Mouse (Mus musculus) liver, adult (tissue): ENCODE data around the gene Lbh.

Source experiments
- GATA4 ChIP-seq: IDR thresholded peaks from 2 replicates; pipeline ENCODE4 v1.6.1; 2014; ENCODE audit warnings: mild to moderate bottlenecking, low read length; ENCODE audit not compliant: insufficient replicate concordance

Gene Lbh

DNA sequence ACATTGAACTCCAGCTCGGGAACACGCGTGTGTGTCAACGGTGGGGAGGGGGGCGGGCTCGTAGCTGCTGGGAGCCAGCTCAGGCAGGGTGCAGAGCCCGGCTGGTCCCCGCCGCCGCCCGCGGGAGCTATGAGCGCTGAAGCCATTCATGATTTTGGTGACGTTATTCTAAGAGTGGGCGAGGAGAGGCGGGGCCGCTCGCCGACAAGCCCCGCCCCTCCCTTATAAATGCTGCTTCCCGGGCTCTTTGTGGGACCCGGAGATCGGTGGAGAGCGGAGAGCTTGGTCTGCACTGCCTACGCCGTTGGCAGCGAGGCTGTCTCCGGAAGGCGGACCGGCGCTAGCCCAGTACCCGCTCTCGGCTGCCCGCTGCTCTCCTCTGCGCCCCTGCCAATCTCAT, at the start of gene Lbh:
Gene Lbh, plus strand, starts transcription at position 253 of the 400 bp plus-strand sequence.
- no peak for TF ChIP-seq GATA4

GRCm38 (mm10) chr17:72878979-72879378, 39.1 kb upstream of the Lbh start:
- TF ChIP-seq GATA4: no peak

- no peak for TF ChIP-seq GATA4
Observed at GRCm38 (mm10) chr17:72880156-72880555, 37.9 kb upstream of the Lbh start.

DNA sequence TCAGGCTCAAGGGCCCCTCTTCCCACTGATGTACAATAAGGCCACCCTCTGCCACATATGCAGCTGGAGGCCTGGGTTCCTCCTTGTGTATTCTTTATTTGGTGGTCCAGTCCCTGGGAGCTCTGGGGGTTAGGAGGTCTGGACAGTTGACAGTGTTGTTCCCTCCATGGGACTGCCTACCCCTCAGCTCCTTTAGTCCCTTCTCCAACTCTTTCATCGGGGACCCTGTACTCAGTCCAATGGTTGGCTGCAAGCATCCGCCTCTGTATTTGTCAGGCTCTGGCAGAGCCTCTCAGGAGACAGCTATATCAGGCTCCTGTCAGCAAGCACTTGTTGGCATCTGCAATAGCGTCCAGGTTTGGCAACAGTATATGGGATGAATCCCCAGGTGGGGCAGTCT, 37.1 kb upstream of the Lbh start:
- TF ChIP-seq GATA4: no peak

DNA sequence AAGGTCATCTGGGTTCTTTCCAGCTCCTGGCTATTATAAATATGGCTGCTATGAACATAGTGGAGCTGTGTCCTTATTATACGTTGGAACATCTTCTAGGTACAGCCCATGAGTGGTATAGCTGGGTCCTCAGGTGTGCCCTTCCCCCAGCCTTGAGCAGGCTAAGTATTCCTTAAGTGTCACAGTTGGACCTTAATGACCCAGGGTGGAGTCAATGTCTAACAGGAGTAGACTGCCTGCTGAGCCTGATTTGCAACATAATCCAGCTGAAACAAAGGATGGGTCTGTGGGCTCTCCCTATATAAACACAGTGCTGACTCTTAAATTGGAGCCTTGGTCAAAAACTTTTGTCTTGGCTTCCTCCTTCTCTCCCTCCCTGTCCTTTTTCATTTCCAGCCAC, 36.3 kb upstream of the Lbh start:
- no peak for TF ChIP-seq GATA4

- no peak for TF ChIP-seq GATA4
Observed at GRCm38 (mm10) chr17:72889556-72890397, 28.3 kb upstream of the Lbh start.

- no peak for TF ChIP-seq GATA4
Observed at GRCm38 (mm10) chr17:72890398-72890898, 27.7 kb upstream of the Lbh start.

DNA sequence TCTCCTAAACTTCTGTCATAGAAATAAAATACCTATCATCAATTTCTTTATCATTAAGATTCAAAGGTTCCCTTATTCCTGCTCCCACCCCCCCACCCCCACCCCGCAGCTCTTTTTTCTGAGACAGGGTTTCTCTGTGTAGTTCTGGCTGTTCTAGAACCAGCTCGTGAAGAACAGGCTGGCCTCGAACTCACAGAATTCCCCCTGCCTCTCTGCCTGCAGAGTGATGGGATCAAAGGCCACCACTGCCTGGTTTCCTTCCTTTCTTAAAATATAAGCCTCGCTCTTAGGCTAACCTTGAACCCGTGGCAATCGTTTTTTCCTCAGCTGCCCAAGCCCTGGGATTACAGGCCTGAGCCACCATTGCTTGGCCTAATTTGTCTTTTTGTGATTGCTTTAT, 26.5 kb upstream of the Lbh start:
- no peak for TF ChIP-seq GATA4

GRCm38 (mm10) chr17:72895506-72895905, 22.6 kb upstream of the Lbh start:
- no peak for TF ChIP-seq GATA4

- no peak for TF ChIP-seq GATA4
Observed at GRCm38 (mm10) chr17:72897076-72897475, 21.0 kb upstream of the Lbh start.

DNA sequence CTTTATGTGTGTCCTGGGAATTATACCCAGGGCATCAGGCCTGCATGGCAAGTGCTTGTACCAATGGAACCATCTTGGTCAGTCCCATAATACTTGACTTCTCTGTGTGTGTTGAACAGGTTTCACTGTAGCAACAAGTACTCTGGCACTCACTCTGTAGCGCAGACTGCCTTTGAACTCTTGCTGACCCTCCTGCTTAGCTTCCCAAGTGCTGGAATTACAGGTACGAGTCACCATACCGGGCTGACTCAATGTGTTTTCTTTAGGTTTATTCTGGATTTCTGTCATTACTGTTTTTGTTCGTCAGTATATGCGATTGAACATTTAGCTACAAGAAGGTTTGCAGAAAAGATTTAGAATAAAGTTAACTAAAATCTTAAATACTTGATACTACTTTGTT, 20.1 kb upstream of the Lbh start:
- TF ChIP-seq GATA4: no peak

- TF ChIP-seq GATA4: no peak
Observed at GRCm38 (mm10) chr17:72898775-72899174, 19.3 kb upstream of the Lbh start.

DNA sequence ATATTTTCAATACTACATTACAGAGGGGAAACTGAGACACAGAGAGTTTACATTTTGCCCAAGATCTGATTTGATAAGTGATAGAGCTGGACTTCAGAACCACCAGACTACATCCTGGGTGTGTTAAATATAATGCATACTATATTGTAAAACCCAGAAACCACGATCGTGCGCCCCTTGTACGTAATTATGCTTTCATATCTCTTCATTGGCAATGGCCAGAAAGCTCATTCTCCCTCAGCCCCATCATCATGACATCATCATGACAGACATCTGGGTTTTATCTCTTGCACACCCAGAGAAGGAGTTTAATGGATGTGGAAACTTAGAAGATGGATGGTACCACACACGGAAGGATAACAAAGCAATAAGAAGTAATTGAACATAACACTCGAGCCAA, 17.1 kb upstream of the Lbh start:
- no peak for TF ChIP-seq GATA4

DNA sequence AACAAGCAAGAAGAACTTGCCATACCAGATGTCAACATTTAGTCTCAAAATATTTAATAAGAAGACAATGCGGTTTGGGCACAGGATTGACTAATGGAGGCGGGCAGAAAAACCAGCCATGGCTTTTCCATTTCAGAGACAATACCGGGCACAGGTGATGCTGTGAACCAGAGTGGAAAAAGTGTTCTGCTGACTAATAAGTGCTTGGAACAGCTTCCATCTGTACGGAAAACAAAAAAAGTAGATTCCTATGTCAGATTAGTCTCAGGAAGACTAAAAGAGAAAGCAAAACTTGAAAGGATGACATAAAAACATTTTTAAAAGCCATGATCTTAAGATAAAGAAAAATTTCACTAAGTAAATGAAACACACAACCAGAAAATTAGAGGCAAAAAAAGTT, 16.4 kb upstream of the Lbh start:
- TF ChIP-seq GATA4: no peak

DNA sequence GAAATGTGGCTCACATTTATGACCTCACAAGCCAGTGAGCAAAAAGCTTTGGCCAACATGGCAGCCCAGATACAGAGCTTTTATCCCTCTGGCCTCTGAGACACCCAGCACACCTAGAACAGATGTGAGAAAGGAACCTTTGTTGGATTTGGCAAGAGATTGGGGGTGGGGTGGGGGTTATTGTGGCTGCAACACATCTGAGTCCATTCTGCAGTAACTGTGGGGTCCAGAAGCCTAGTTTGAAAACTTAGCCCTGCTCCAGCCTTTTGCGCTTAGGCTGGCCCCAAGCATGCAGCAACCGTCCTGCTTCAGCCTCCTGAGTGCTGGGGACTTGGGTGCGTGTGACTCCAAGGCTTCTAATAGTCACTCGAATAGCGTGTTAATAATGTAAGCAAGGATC, 14.8 kb upstream of the Lbh start:
- TF ChIP-seq GATA4: no peak

DNA sequence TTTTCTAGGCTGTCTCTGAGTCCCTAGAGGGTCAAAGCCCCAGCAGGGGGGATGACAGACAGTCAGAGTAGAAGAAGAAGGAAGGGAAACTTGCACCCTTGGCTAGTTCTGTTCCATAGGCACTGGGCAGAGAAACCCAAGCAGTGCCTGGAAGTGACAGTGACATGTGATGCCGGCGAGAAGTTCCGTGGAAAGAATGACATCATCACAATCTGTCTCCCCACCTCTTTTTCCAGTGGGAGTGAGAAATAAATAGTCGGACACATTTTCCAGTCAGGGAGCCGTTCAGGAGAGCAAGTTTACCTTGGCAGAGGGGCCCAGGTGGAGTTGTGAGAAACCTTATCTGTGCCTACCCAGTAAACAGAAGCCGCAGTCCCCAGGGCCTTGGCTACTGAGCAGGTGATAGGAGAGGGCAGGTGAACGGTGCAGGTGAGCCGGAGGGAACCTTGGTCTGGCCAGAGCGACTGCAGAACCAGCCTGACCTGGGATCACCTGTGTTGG, 14.1 kb upstream of the Lbh start:
- no peak for TF ChIP-seq GATA4

GRCm38 (mm10) chr17:72904873-72905272, 13.2 kb upstream of the Lbh start:
- no peak for TF ChIP-seq GATA4
